Mouse (Mus musculus) heart, postnatal 0 days (tissue): ENCODE data around the gene Ube2r2.

Source experiments
- CTCF ChIP-seq: IDR thresholded peaks from 2 replicates; pipeline ENCODE4 v1.5.1; 2016; ENCODE audit warnings: antibody characterized with exemption, control low read depth, low read depth
- EP300 ChIP-seq: IDR thresholded peaks from 2 replicates; pipeline ENCODE4 v1.6.1; 2016; ENCODE audit warnings: antibody characterized with exemption, low read depth

DNA sequence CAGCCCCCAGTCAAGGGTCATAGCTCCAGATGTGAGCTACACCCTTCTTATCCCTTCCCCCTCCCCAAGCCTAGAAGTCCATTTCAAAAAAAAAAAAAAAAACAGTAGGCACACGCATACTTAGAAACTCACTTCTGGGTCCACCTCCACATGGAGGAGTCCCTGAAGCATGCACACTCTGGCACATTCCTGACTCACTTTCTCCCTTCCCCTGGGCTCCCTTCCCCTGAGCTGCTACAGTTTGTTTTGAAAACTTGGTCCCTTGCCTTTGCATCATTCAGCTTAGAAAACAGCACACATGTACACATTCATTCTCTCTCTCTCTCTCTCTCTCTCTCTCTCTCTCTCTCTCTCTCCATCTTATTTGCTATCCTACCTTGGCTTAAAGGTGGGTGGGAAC, 42.6 kb upstream of the Ube2r2 start:
- no peak for TF ChIP-seq CTCF
- TF ChIP-seq EP300, result no peak
